ENCODE assay signal across 27 mouse cellular contexts in genomic region chr12:110948910-110949201, GRCm38 (mm10). TPM values are rescaled to one million over a fixed set of nuclear protein-coding genes. Genes with fewer than 3 reads are reported as not detected.
DNase-seq lines count a peak whose midpoint lies in the region; ATAC-seq lines count a peak whose summit lies in the region.
"Had no signal": no experiment of that assay in that cellular context is flagged by ENCODE, and none has a peak within 500 bp of the region (broad histone marks: within the 10 kb centered on the region; RNA-seq: fewer than 3 reads in every experiment).

No protein-coding gene starts in this region.

- no peaks in the 10 kb centered on the region for H3K9me3 ChIP-seq in heart, embryonic 10.5 days
- no peaks in the 10 kb centered on the region for H3K9me3 ChIP-seq in liver, embryonic 12.5 days (replicated peaks)
- H3K9me3 ChIP-seq in liver, embryonic 16.5 days (replicated peaks; ENCODE audit: control insufficient read depth, low read length) = no peaks in the 10 kb centered on the region
- H3K9me3 ChIP-seq: embryonic facial prominence, embryonic 10.5 days; G1E; heart, embryonic 13.5 days; hindbrain, embryonic 10.5 days; intestine, embryonic 15.5 days; limb, embryonic 13.5 days; megakaryocyte, embryonic 14.5 days; midbrain, embryonic 13.5 days had no signal

- no peaks in the 10 kb centered on the region for H3K4me1 ChIP-seq in heart, embryonic 10.5 days
- H3K4me1 ChIP-seq in liver, embryonic 12.5 days = peaks cover 33% of the 10 kb centered on the region
- peaks cover 23% of the 10 kb centered on the region for H3K4me1 ChIP-seq in liver, embryonic 16.5 days (ENCODE audit: control insufficient read depth, low read depth, low read length)
- H3K4me1 ChIP-seq: embryonic facial prominence, embryonic 10.5 days; hindbrain, embryonic 10.5 days; intestine, embryonic 15.5 days; limb, embryonic 13.5 days; midbrain, embryonic 13.5 days had no signal

- peak; percentile 94 for DNase-seq in heart, adult 11 months
- DNase-seq in heart, embryonic 10.5 days (ENCODE audit: low spot score) = no peak
- no peak for DNase-seq in liver
- DNase-seq in gastrocnemius, postnatal 14 days = peak; percentile 61
- no peak for DNase-seq in kidney, adult 11 months
- DNase-seq: adrenal gland, postnatal 36 days; B cell, adult 2 months; kidney, adult 9 months; kidney, postnatal 14 days; lung, adult 2 months; thymus, adult 2 months; thymus, postnatal 4 days had no signal

- H3K4me2 ChIP-seq in liver, embryonic 12.5 days = no peak overlapping the region
- no peak overlapping the region for H3K4me2 ChIP-seq in liver, embryonic 16.5 days (ENCODE audit: low read depth, low read length)
- H3K4me2 ChIP-seq: heart, embryonic 13.5 days; intestine, embryonic 15.5 days; limb, embryonic 13.5 days; midbrain, embryonic 13.5 days had no signal

- no peak overlapping the region for H3K27ac ChIP-seq in heart, embryonic 10.5 days
- H3K27ac ChIP-seq in liver, embryonic 12.5 days = peak overlapping the region; percentile 39
- 0 out of 2 replicates have a peak overlapping the region, but pooled peaks have one; percentile 27 for H3K27ac ChIP-seq in liver, embryonic 16.5 days (ENCODE audit: low read length)
- H3K27ac ChIP-seq: embryonic facial prominence, embryonic 10.5 days; heart, embryonic 13.5 days; hindbrain, embryonic 10.5 days; intestine, embryonic 15.5 days; limb, embryonic 13.5 days; midbrain, embryonic 13.5 days; stomach, postnatal 0 days had no signal

- H3K4me3 ChIP-seq in heart, embryonic 10.5 days = no peak overlapping the region
- no peak overlapping the region for H3K4me3 ChIP-seq in liver, embryonic 12.5 days
- H3K4me3 ChIP-seq in liver, embryonic 16.5 days (ENCODE audit: low read depth, low read length) = no peak overlapping the region
- H3K4me3 ChIP-seq: embryonic facial prominence, embryonic 10.5 days; heart, embryonic 13.5 days; hindbrain, embryonic 10.5 days; intestine, embryonic 15.5 days; limb, embryonic 13.5 days; megakaryocyte, embryonic 14.5 days; midbrain, embryonic 13.5 days had no signal

- H3K27me3 ChIP-seq in heart, embryonic 10.5 days (ENCODE audit: insufficient read depth, poor library complexity, severe bottlenecking) = no peaks in the 10 kb centered on the region
- no peaks in the 10 kb centered on the region for H3K27me3 ChIP-seq in liver, embryonic 12.5 days (replicated peaks)
- H3K27me3 ChIP-seq in liver, embryonic 16.5 days (ENCODE audit: control insufficient read depth, insufficient read depth, low read depth, low read length) = no peaks in the 10 kb centered on the region
- H3K27me3 ChIP-seq: CH12.LX; heart, embryonic 13.5 days; intestine, embryonic 15.5 days; limb, embryonic 13.5 days; megakaryocyte, embryonic 14.5 days; midbrain, embryonic 13.5 days; Patski had no signal

- intact Hi-C loops in gastrocnemius, postnatal 14 days (cut with DNase I; ENCODE audit: low total_unique reads) = no loop called here

- H3K9ac ChIP-seq in liver, embryonic 12.5 days = no peak overlapping the region
- H3K9ac ChIP-seq in liver, embryonic 16.5 days (ENCODE audit: low read depth, low read length) = no peak overlapping the region; the same call in 1 of the 2 replicates
- H3K9ac ChIP-seq: heart, embryonic 13.5 days; intestine, embryonic 15.5 days; limb, embryonic 13.5 days; midbrain, embryonic 13.5 days had no signal

- WGBS in heart, embryonic 10.5 days = 86% methylated on average over 3 of the region's 3 CpGs
- 83% methylated on average over 3 of the region's 3 CpGs for WGBS in liver, embryonic 12.5 days (ENCODE audit: insufficient replicate concordance)
- 80% methylated on average over 3 of the region's 3 CpGs for WGBS in liver, embryonic 16.5 days (ENCODE audit: insufficient replicate concordance)

- peaks cover 33% of the 10 kb centered on the region; the same call in 1 of the 2 replicates for H3K36me3 ChIP-seq in heart, embryonic 10.5 days
- H3K36me3 ChIP-seq in liver, embryonic 12.5 days = peaks cover 41% of the 10 kb centered on the region
- H3K36me3 ChIP-seq in liver, embryonic 16.5 days (ENCODE audit: control insufficient read depth, insufficient read depth) = no peaks in the 10 kb centered on the region
- H3K36me3 ChIP-seq: intestine, embryonic 15.5 days had no signal

- no peak for ATAC-seq in liver, embryonic 12.5 days
- no peak for ATAC-seq in liver, embryonic 16.5 days (ENCODE audit: low read depth)
- ATAC-seq: forebrain, embryonic 16.5 days; hindbrain, embryonic 16.5 days; intestine, embryonic 15.5 days; midbrain, embryonic 13.5 days; Patski had no signal

RNA-seq across cellular contexts. Expression of gene Ankrd9, which starts 30.0 kb away (rescaled TPM):
- 14.8 and 19.1 TPM in 2 replicates for polyA plus RNA-seq in heart, embryonic 10.5 days (2016; fragmentation: Nextera tagmentation; extraction: Ambion mirVana)
- polyA plus RNA-seq in liver, embryonic 12.5 days (2016; fragmentation: Nextera tagmentation; extraction: Ambion mirVana) = 62.2 TPM in 2 replicates
- total RNA-seq in gastrocnemius, postnatal 14 days (2021) = 100 to 1,000 TPM in 1 of 2 experiments, 10 to 100 TPM in 1; 87.2 to 221 TPM
- polyA plus RNA-seq in liver, embryonic 16.5 days (2015; fragmentation: Nextera tagmentation; extraction: Ambion mirVana) = 54.7 and 55.9 TPM in 2 replicates

RNA-seq across cellular contexts. Expression of gene Tecpr2, which starts 59.8 kb away (rescaled TPM):
- 3.9 and 4.1 TPM in 2 replicates for polyA plus RNA-seq in heart, embryonic 10.5 days (2016; fragmentation: Nextera tagmentation; extraction: Ambion mirVana)
- 3.4 and 3.6 TPM in 2 replicates for polyA plus RNA-seq in liver, embryonic 12.5 days (2016; fragmentation: Nextera tagmentation; extraction: Ambion mirVana)
- 1 to 10 TPM; 2.7 to 2.8 TPM for total RNA-seq in gastrocnemius, postnatal 14 days (2021)
- 1.7 and 2.1 TPM in 2 replicates for polyA plus RNA-seq in liver, embryonic 16.5 days (2015; fragmentation: Nextera tagmentation; extraction: Ambion mirVana)

RNA-seq across cellular contexts. Expression of gene Cinp, which starts 59.9 kb away (rescaled TPM):
- polyA plus RNA-seq in heart, embryonic 10.5 days (2016; fragmentation: Nextera tagmentation; extraction: Ambion mirVana) = 83.6 and 94.5 TPM in 2 replicates
- polyA plus RNA-seq in liver, embryonic 12.5 days (2016; fragmentation: Nextera tagmentation; extraction: Ambion mirVana) = 99.0 and 103 TPM in 2 replicates
- 10 to 100 TPM; 30.5 to 32.9 TPM for total RNA-seq in gastrocnemius, postnatal 14 days (2021)
- 49.1 and 49.3 TPM in 2 replicates for polyA plus RNA-seq in liver, embryonic 16.5 days (2015; fragmentation: Nextera tagmentation; extraction: Ambion mirVana)

Comparison
In these comparisons a context has a peak if more than half of its experiments do, and no peak if none do; other contexts are left out.
1. DNase-seq: peak in heart, adult 11 months (single experiment) and gastrocnemius, postnatal 14 days (single experiment); none in heart, embryonic 10.5 days (single experiment), liver (single experiment) and kidney, adult 11 months (single experiment).